Mouse (Mus musculus): ENCODE data around the gene Lims1.

DNA sequence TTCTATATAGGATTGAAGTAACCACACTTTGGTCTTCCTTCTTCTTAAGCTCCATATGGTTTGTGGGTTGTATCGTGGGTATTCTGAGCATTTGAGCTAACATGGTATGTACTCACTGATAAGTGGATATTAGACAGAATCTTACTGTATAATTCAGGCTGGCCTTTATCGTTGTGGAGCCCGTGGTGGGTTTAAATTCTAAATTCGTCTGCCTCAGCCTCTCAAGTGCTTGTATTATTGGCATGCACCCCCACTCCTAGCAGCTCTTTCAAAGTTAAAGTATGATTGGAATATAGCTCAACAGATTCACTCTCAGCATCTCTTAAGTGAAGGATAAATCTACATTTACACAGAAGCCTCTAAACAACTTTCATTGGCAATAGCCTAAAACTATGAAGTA lies 69.2 kb downstream of the Lims1 start:
- no peak for TF ChIP-seq CTCF (IDR thresholded peaks at IDR 0.05; ENCODE audit: low read depth)
- no peak for TF ChIP-seq EP300 (IDR thresholded peaks at IDR 0.05; ENCODE audit: low read depth)

Measured in heart, postnatal 0 days (tissue).